Mouse (Mus musculus) embryonic fibroblast, embryonic 13.5 days (primary cell): ENCODE measurements at regions not wholly inside any gene's neighbourhood (a gene's known extent, or its start where the extent isn't known, plus 50 kb on each side); places are given as distances from the start of the nearest gene placed in this dataset.

ENCODE experiments used
- H3K27ac ChIP-seq: 2 replicates; pipeline ENCODE4 v1.5.1; 2012; ENCODE audit warnings: low read length, control low read depth, inconsistent platforms; ENCODE audit not compliant: insufficient read depth
- H3K4me1 ChIP-seq: 2 replicates; pipeline ENCODE4 v1.6.1; 2011; ENCODE audit warnings: low read length; ENCODE audit not compliant: control insufficient read depth, insufficient read depth
- H3K4me3 ChIP-seq: 2 replicates; pipeline ENCODE4 v1.5.1; 2011; ENCODE audit warnings: mild to moderate bottlenecking, control low read depth, low read length; ENCODE audit not compliant: insufficient read depth
- CTCF ChIP-seq: IDR thresholded peaks from 2 replicates; pipeline ENCODE4 v1.5.1; 2011; ENCODE audit warnings: mild to moderate bottlenecking, control low read depth, low read length, moderate library complexity, borderline replicate concordance; ENCODE audit not compliant: insufficient read depth
- POLR2A ChIP-seq: IDR thresholded peaks from 2 replicates; pipeline ENCODE4 v1.6.1; 2011; ENCODE audit warnings: low read depth, mild to moderate bottlenecking, control low read depth, low read length, moderate library complexity

DNA sequence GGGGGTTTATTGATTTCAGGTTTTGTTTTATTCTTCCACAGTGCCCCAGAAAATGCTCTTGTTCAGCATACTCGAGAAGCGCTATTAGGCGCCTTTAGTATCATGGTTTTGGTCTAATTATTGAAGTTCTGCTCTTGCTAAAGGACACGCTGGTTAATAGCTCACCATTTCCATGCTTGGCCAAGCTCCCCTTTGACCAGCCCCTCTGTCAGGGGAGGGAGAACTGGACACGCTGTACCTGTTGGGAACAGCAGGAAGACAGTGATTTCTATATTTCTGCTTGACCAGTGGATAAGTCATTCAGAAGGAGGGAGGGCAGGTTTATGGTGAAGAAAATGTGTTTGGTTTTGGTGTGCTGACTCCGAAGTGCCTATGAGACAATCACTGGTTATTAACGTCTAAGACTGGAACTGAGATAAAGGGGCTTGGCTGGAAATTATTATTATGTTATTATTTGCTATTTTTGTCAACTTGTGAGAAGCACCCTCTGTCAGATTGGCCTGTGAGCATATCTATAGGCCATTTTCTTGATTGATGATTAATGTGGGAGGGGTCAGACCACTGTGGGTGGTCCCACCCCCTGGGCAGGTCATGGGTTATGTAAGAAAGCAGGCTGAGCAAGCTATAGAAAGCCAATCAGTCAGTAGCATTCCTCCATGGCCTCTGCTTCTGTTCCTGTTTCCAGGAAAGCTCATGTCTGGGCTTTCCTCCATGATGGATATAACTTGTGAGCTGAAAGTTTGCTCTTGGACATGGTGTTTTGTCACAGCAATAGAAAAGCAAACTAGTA is 51.2 kb upstream of the Tanc2 start:
- no peaks in the 10 kb centered on the region for H3K4me1 ChIP-seq
- no peak overlapping the region for H3K4me3 ChIP-seq
- no peak overlapping the region for H3K27ac ChIP-seq
- TF ChIP-seq CTCF (no peak), POLR2A (no peak)

DNA sequence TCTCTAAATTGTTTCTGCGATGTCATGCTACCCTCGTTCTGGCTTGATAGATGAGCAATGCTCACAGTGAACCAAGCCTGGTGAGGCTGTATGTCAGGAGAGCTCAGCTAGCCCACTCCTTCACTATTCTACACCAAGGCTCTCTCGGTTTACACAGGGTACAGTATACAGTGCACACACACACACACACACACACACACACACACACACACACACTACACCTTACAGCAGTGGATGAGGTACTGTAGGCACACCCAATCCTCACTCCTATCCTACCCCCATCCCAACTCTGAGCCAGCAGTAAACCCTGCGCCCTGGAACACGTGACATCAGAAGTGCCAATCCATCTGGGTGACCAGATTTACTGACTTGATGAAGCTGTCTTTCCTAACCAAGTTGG is 57.2 kb upstream of the Tanc2 start:
- H3K4me3 ChIP-seq = no peak overlapping the region
- no peak overlapping the region for H3K27ac ChIP-seq
- peaks cover 12% of the 10 kb centered on the region for H3K4me1 ChIP-seq
- TF ChIP-seq CTCF (no peak), POLR2A (no peak)

DNA sequence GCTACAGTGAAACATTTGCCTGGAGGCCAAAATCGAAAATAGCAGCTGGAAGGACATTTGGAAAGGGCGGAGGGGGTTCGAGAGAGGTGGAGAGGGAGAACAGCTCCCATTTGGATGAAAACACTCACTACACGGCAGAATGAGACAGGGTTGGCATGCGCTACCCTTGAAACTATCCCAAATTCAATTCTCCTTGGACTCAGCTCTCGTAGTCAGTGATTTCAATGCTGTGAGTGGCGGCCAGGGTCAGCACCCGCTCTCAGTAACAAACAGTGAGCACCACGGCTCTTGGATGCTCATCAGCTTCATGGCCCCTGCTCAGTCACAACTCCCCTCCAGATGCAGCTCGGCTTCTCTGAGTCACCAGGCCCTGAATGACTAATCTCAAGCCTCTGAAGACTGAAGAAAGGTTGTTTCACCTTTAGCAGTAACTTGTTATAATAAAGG is 59.1 kb upstream of the Tanc2 start:
- Histone ChIP-seq H3K4me1 (peaks cover 17% of the 10 kb centered on the region), H3K4me3 (no peak overlapping the region), H3K27ac (no peak overlapping the region)
- TF ChIP-seq CTCF = no peak
- TF ChIP-seq POLR2A = no peak

DNA sequence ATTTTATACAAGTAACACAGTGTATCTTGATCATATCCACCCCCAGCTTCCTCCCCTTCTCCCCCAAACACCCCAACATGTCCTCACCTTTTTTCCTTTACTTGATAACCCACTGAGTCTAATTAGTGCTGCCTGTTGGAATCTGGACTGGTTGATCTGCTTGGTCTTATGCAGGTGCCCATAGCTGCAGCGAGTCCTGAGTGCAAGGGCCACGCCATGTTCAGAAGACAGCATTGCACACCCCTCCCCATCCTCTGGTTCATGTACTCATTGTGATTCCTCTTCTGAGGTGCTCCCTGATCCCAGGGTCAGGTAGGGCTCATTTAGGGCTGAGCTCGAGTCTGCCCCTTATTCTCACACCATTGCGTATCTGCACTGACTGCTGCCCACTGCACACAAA is 63.7 kb upstream of the Tanc2 start:
- H3K4me1 ChIP-seq = peaks cover 20% of the 10 kb centered on the region
- no peak overlapping the region for H3K27ac ChIP-seq
- H3K4me3 ChIP-seq = no peak overlapping the region
- TF ChIP-seq POLR2A (no peak), CTCF (no peak)

DNA sequence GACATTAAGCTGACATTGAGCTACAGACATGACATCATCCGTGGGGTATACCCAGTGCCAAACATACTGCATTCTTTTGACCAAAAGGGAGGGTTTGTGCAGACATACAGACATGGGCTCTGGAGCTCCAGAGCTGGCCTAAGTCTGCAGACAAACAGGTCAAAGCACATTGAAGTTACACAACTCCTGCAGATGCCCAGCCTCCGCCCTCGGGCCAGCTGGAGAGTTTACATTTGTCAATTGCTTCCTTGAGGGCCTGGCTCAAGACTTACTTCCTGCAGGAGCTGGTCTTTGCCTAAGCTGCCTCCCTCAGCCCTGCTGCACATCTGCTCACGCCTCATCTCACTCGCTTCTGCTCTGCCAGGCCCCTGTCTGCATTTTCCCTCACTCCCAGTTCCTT is 64.2 kb upstream of the Tanc2 start:
- Histone ChIP-seq H3K4me1 (peaks cover 15% of the 10 kb centered on the region), H3K27ac (no peak overlapping the region), H3K4me3 (no peak overlapping the region)
- no peak for TF ChIP-seq CTCF

DNA sequence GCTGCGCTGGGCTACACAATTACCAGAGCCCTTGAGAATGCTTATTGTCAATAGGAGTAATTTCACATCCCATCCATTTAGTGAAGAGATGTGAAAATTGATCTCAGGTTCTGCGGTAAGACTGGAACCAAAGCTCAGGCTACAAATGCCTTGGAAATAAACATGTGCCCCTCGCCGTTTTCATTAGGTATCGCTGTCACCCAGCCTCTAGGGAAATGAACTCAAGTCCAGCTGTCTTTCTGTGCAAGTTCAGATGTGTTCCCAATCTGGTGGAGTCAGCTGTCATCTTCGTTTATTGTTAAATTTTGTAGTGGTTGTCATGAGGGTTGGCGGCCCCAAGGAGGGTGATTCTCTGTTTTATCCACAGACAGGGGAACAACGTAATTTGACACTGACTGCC is 65.4 kb upstream of the Tanc2 start:
- Histone ChIP-seq H3K27ac (no peak overlapping the region), H3K4me3 (no peak overlapping the region), H3K4me1 (peaks cover 9% of the 10 kb centered on the region; the same call in 1 of the 2 replicates)
- TF ChIP-seq CTCF = no peak
- no peak for TF ChIP-seq POLR2A

DNA sequence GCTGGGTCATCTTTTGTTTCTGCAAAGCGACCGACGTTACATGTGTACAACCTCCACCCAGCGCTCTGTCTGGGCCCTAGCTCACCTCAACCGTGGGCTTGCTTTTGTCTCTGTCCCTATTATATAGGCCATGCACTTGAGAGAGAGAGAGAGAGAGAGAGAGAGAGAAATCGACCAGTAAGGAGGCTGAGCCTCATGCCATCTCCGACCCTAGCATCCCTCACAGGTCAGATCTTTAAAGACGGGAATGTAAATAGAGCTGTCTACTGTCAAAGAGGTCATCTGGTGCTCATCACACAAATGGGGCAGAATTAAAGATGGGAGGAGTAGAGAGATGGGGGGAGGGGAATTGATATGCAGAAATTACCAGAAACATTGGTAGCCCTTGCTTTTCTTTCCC is 66.0 kb upstream of the Tanc2 start:
- TF ChIP-seq POLR2A = no peak
- no peak for TF ChIP-seq CTCF
- Histone ChIP-seq H3K4me3 (no peak overlapping the region), H3K4me1 (peaks cover 9% of the 10 kb centered on the region; the same call in 1 of the 2 replicates), H3K27ac (no peak overlapping the region)

DNA sequence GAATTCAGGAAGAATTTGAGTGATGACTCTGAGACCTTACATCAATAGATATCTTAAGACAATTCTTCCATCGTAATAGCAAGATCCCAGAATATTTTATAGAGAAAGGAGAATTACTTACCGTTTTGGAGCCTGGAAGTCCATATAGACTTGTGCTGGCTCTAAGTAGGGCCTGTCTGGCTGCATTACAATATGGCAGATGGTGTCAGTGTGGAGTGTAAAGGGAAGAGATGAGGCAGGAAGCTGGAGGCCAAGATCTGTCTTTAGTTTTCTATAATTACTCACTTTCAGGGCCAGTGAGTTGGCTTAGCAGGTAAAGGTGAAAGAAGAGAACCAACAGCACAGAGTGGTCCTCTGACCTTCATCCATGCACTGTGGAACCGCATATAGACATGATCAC is 63.9 kb upstream of the March10 start:
- H3K4me3 ChIP-seq = no peak overlapping the region
- TF ChIP-seq POLR2A (no peak), CTCF (no peak)

DNA sequence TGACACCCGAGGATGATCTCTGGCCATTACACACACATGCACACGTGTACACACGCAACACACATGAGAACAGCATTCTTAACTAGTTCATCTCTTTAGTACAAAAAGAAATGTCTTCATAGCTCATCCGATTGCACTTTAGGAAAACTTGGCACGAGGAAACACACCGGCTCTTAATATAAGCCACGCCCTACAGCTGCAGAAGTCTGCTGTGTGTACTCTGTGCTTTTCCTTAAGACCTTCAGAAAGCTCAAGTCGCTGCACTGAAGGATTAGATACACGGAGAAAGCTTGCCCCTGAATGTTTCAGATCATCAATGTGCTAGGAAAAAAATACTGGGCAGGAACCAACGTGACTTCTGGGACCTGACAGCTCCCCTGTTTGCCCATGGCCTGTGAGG is 56.7 kb upstream of the March10 start:
- Histone ChIP-seq H3K4me1 (peaks cover 10% of the 10 kb centered on the region), H3K4me3 (no peak overlapping the region), H3K27ac (no peak overlapping the region)
- TF ChIP-seq CTCF (no peak), POLR2A (no peak)

More for the DNA sequence above, 63.9 kb upstream of the March10 start:
- Histone ChIP-seq H3K4me1 (no peaks in the 10 kb centered on the region), H3K27ac (no peak overlapping the region)

DNA sequence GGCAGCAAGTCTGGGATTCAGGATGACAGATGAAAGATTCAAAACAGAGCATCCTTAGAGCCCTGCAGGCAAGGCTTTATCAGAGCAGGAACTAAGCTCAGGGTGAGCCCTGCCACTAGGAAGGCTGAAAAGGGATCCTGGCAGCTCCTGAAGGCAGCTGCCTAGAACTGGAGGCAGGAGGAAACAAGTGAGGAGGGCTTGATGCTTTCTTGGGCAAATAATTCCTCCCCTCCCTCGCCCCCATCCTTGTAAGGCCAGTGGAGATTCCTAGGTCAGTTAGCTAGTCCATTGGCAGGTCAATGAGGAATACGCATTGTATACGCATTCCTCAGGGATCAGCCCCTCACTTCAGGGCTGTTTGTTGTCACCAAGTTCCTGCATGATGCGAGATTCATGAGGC is 54.1 kb upstream of the March10 start:
- no peak overlapping the region for H3K27ac ChIP-seq
- H3K4me3 ChIP-seq = no peak overlapping the region

DNA sequence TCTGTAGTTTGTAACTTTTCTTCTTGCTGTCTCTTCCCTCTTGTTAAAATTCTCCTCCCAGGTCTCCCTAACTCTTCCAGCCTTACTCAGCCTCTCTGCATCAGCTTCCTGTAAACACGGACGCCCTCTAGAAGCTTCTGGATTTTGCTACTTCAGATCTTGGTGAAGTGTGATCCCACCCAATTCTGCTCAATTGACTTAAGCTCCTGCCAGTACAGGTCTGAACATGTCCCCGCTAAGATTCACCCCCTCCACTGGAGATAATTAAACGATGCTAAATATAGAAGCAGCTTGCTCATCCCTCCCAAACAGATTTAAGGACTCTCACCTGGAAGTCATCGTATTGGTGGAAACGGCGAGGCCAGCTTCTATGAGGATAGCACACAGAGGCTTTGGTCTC is 53.5 kb upstream of the March10 start:
- no peak for TF ChIP-seq CTCF
- TF ChIP-seq POLR2A = no peak
- Histone ChIP-seq H3K27ac (no peak overlapping the region), H3K4me1 (peaks cover 12% of the 10 kb centered on the region), H3K4me3 (no peak overlapping the region)

More for the DNA sequence above, 54.1 kb upstream of the March10 start:
- no peak for TF ChIP-seq POLR2A
- TF ChIP-seq CTCF = no peak
- peaks cover 12% of the 10 kb centered on the region for H3K4me1 ChIP-seq

DNA sequence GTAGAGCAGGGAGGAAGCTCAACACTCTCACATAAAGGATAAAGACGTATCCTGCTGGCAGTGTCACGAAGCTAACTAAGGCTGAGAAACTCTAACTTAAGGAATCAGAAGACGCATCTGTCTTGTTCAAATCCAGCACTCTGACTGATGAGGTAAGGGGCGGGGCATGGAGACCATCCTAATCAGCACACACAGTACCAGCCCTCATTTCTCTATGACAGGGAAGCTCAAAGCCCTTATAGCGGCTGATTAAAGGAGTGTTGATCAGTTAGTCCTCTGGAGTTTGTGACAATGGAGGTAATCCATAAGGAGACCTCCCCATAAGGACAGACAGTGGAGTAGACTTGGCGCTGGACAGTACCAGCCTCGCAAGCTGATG is 52.1 kb upstream of the March10 start:
- Histone ChIP-seq H3K4me1 (peaks cover 12% of the 10 kb centered on the region), H3K27ac (peak overlapping the region; percentile 54; the same call in 1 of the 2 replicates), H3K4me3 (no peak overlapping the region)
- no peak for TF ChIP-seq CTCF
- TF ChIP-seq POLR2A = no peak
